10 mouse cellular contexts compared by ENCODE assay signal in the genomic region with DNA sequence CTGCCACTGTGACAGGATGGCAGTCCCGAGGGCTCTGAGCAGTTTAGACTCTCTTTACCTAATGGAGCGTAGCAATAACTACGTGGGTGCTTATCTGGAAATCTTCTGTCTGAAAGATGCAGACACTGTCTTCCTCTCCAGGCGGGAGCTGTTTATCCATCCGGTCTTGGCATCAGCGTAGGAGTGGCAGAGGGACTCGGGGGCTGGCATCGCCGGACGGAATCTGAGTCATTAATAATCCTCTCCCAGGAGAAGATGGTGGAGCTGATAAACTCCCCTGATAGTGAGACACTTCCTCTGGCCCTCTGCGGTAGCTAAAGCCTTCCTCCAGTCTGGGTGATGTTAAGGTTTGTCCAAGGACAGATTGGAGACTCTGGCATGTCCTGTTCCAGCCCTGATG. TPM values are rescaled to one million over a fixed set of nuclear protein-coding genes. Genes with fewer than 3 reads are reported as not detected.
"Had no signal": no experiment of that assay in that cellular context is flagged by ENCODE, and none has a peak within 500 bp of the region (broad histone marks: within the 10 kb centered on the region; RNA-seq: fewer than 3 reads in every experiment).

No protein-coding gene starts in this region.

- DNase-seq: kidney, adult 18-20 months; kidney, postnatal 14 days; layer of hippocampus, adult 9-11 months; liver; liver, embryonic 13.5 days; liver, postnatal 0 days; right cerebral cortex, adult 18-20 months; right cerebral cortex, postnatal 25 days; thymus, postnatal 4 days had no signal

RNA-seq across cellular contexts. Expression of a gene that starts 52.9 kb away (rescaled TPM):
- total RNA-seq: megakaryocyte progenitor cell, adult 5-6 weeks had no signal
